Mouse (Mus musculus): Measurements from ENCODE around the gene Pfkm.

DNA sequence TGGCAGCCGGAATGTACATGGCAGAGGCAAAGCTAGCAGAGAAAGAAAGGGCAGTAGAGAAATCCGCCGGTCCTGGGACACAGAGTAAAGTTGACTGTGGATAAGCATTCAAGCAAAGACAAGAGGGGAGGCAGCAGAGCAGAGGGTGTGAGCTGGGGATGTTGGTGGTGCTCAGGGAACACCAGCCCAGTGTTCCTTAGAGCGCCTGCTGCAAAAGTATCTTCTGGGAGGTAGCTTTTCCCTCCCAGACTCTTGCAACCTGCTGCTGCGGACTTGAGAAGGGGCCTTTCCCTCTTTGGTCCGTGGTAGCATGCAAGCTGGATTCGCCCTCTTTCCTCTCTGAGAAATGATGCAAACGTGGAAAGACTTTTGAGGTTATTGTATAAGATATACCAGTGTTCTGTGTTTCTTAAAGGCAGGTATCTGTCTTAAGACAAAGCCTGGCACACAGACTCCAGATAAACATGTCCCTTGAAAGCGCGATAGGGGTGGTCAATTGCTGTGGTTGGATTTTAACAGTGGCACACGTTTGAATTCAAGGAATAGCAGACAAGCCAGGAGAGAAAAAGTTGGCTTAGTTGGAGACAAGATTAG, 15.4 kb downstream of the Pfkm start:
- TF ChIP-seq POLR2A (IDR thresholded peaks at IDR 0.05; ENCODE audit: insufficient read length, low read depth) (no peak), REST (IDR thresholded peaks at IDR 0.05; ENCODE audit: insufficient read depth, insufficient read length) (no peak), TCF3 (IDR thresholded peaks at IDR 0.05; ENCODE audit: insufficient read length, low read depth) (no peak), E2F4 (IDR thresholded peaks at IDR 0.05; ENCODE audit: insufficient read depth) (no peak), MAX (IDR thresholded peaks at IDR 0.05; ENCODE audit: low read depth) (no peak), POLR2AphosphoS2 (IDR thresholded peaks at IDR 0.05; ENCODE audit: insufficient read length, low read depth) (no peak), TCF12 (IDR thresholded peaks at IDR 0.05; ENCODE audit: insufficient read depth, poor library complexity, severe bottlenecking) (no peak), USF1 (IDR thresholded peaks at IDR 0.05; ENCODE audit: low read depth) (no peak)

All from myocyte (in vitro differentiated cells).